Mouse (Mus musculus): ENCODE data around the gene Phtf2. TPM values are rescaled to one million over a fixed set of nuclear protein-coding genes. Genes with fewer than 3 reads are reported as not detected.
"Not testable (repeated sequence)": the region's sequence is repeated elsewhere in the genome, so short reads cannot be mapped to it uniquely, and the experiment has no call there.

Gene Phtf2
- polyA plus RNA-seq, 1 experiment from 2014 or later, result 25.2 TPM

- no peak for DNase-seq (ENCODE audit: low spot score)
Observed at GRCm38 (mm10) chr5:20778274-20778984, 103.5 kb downstream of the Phtf2 start.

GRCm38 (mm10) chr5:20773341-20773740 is 108.6 kb downstream of the Phtf2 start:
- Histone ChIP-seq H3K9me3 (ENCODE audit: control insufficient read depth, low read length) (no peaks in the 10 kb centered on the region), H3K36me3 (ENCODE audit: control insufficient read depth, insufficient read depth, low read length) (peaks cover 3% of the 10 kb centered on the region; the same call in 1 of the 2 replicates), H3K27ac (ENCODE audit: low read depth, low read length) (no peak overlapping the region), H3K9ac (ENCODE audit: low read length) (no peak overlapping the region), H3K27me3 (ENCODE audit: control insufficient read depth, insufficient read depth, low read length) (no peaks in the 10 kb centered on the region), H3K4me1 (replicated peaks; ENCODE audit: control insufficient read depth, insufficient read depth, low read length) (no peaks in the 10 kb centered on the region), H3K4me3 (ENCODE audit: low read depth, low read length) (no peak overlapping the region), H3K4me2 (ENCODE audit: low read depth, low read length, severe bottlenecking) (no peak overlapping the region)
- no peak for DNase-seq (ENCODE audit: low spot score)
- WGBS, result 82% methylated on average over 3 of the region's 3 CpGs
- no peak for ATAC-seq (replicated peaks; ENCODE audit: low FRiP score)

More at GRCm38 (mm10) chr5:20778274-20778984, 103.5 kb downstream of the Phtf2 start:
- Histone ChIP-seq H3K27ac (ENCODE audit: low read depth, low read length) (no peak overlapping the region), H3K4me2 (ENCODE audit: low read depth, low read length, severe bottlenecking) (no peak overlapping the region), H3K4me1 (replicated peaks; ENCODE audit: control insufficient read depth, insufficient read depth, low read length) (no peaks in the 10 kb centered on the region), H3K9ac (ENCODE audit: low read length) (no peak overlapping the region), H3K9me3 (ENCODE audit: control insufficient read depth, low read length) (no peaks in the 10 kb centered on the region), H3K27me3 (ENCODE audit: control insufficient read depth, insufficient read depth, low read length) (no peaks in the 10 kb centered on the region), H3K36me3 (ENCODE audit: control insufficient read depth, insufficient read depth, low read length) (no peaks in the 10 kb centered on the region), H3K4me3 (ENCODE audit: low read depth, low read length) (no peak overlapping the region)
- ATAC-seq (replicated peaks; ENCODE audit: low FRiP score), result no peak
- WGBS, result 90% methylated on average over 8 of the region's 8 CpGs

GRCm38 (mm10) chr5:20765365-20765920 is 116.5 kb downstream of the Phtf2 start:
- Histone ChIP-seq H3K36me3 (ENCODE audit: control insufficient read depth, insufficient read depth, low read length) (no peaks in the 10 kb centered on the region), H3K27me3 (ENCODE audit: control insufficient read depth, insufficient read depth, low read length) (no peaks in the 10 kb centered on the region), H3K27ac (ENCODE audit: low read depth, low read length) (no peak overlapping the region), H3K4me1 (replicated peaks; ENCODE audit: control insufficient read depth, insufficient read depth, low read length) (no peaks in the 10 kb centered on the region), H3K9ac (ENCODE audit: low read length) (no peak overlapping the region), H3K4me3 (ENCODE audit: low read depth, low read length) (no peak overlapping the region), H3K9me3 (ENCODE audit: control insufficient read depth, low read length) (no peaks in the 10 kb centered on the region), H3K4me2 (ENCODE audit: low read depth, low read length, severe bottlenecking) (no peak overlapping the region)
- ATAC-seq (replicated peaks; ENCODE audit: low FRiP score) (no peak), DNase-seq (ENCODE audit: low spot score) (no peak)
- 88% methylated on average over 7 of the region's 7 CpGs for WGBS

GRCm38 (mm10) chr5:20762441-20762840 is 119.5 kb downstream of the Phtf2 start:
- H3K9me3 ChIP-seq (ENCODE audit: control insufficient read depth, low read length); H3K36me3 ChIP-seq (ENCODE audit: control insufficient read depth, insufficient read depth, low read length); H3K9ac ChIP-seq (ENCODE audit: low read length); DNase-seq (ENCODE audit: low spot score); H3K4me2 ChIP-seq (ENCODE audit: low read depth, low read length, severe bottlenecking); H3K27me3 ChIP-seq (ENCODE audit: control insufficient read depth, insufficient read depth, low read length); H3K4me3 ChIP-seq (ENCODE audit: low read depth, low read length); H3K27ac ChIP-seq (ENCODE audit: low read depth, low read length); H3K4me1 ChIP-seq (replicated peaks; ENCODE audit: control insufficient read depth, insufficient read depth, low read length); ATAC-seq (replicated peaks; ENCODE audit: low FRiP score): not testable (repeated sequence)
- WGBS, result 90% methylated on average over 3 of the region's 3 CpGs

- ATAC-seq (replicated peaks; ENCODE audit: low FRiP score) (no peak), DNase-seq (ENCODE audit: low spot score) (no peak)
- Histone ChIP-seq H3K4me3 (ENCODE audit: low read depth, low read length) (no peak overlapping the region), H3K4me2 (ENCODE audit: low read depth, low read length, severe bottlenecking) (no peak overlapping the region), H3K9ac (ENCODE audit: low read length) (no peak overlapping the region), H3K27ac (ENCODE audit: low read depth, low read length) (no peak overlapping the region), H3K36me3 (ENCODE audit: control insufficient read depth, insufficient read depth, low read length) (no peaks in the 10 kb centered on the region), H3K27me3 (ENCODE audit: control insufficient read depth, insufficient read depth, low read length) (no peaks in the 10 kb centered on the region), H3K4me1 (replicated peaks; ENCODE audit: control insufficient read depth, insufficient read depth, low read length) (no peaks in the 10 kb centered on the region), H3K9me3 (ENCODE audit: control insufficient read depth, low read length) (no peaks in the 10 kb centered on the region)
- WGBS, result 92% methylated on average over 12 of the region's 12 CpGs
Observed at GRCm38 (mm10) chr5:20760368-20761162, 121.4 kb downstream of the Phtf2 start.

GRCm38 (mm10) chr5:20759771-20760170 is 122.2 kb downstream of the Phtf2 start:
- WGBS, result 94% methylated on average over 5 of the region's 5 CpGs
- H3K36me3 ChIP-seq (ENCODE audit: control insufficient read depth, insufficient read depth, low read length), result no peaks in the 10 kb centered on the region
- no peak overlapping the region for H3K27ac ChIP-seq (ENCODE audit: low read depth, low read length)
- ATAC-seq (replicated peaks; ENCODE audit: low FRiP score), result no peak
- DNase-seq (ENCODE audit: low spot score), result no peak
- H3K9me3 ChIP-seq (ENCODE audit: control insufficient read depth, low read length), result no peaks in the 10 kb centered on the region
- H3K4me3 ChIP-seq (ENCODE audit: low read depth, low read length), result no peak overlapping the region
- H3K9ac ChIP-seq (ENCODE audit: low read length), result no peak overlapping the region
- H3K4me2 ChIP-seq (ENCODE audit: low read depth, low read length, severe bottlenecking), result no peak overlapping the region
- no peaks in the 10 kb centered on the region for H3K4me1 ChIP-seq (replicated peaks; ENCODE audit: control insufficient read depth, insufficient read depth, low read length)
- H3K27me3 ChIP-seq (ENCODE audit: control insufficient read depth, insufficient read depth, low read length), result no peaks in the 10 kb centered on the region

GRCm38 (mm10) chr5:20753963-20754362 is 128.0 kb downstream of the Phtf2 start:
- H3K9me3 ChIP-seq (ENCODE audit: control insufficient read depth, low read length), result no peaks in the 10 kb centered on the region
- no peaks in the 10 kb centered on the region for H3K27me3 ChIP-seq (ENCODE audit: control insufficient read depth, insufficient read depth, low read length)
- H3K27ac ChIP-seq (ENCODE audit: low read depth, low read length), result no peak overlapping the region
- H3K4me2 ChIP-seq (ENCODE audit: low read depth, low read length, severe bottlenecking), result no peak overlapping the region
- H3K9ac ChIP-seq (ENCODE audit: low read length), result no peak overlapping the region
- ATAC-seq (replicated peaks; ENCODE audit: low FRiP score), result no peak
- H3K36me3 ChIP-seq (ENCODE audit: control insufficient read depth, insufficient read depth, low read length), result no peaks in the 10 kb centered on the region
- no peak overlapping the region for H3K4me3 ChIP-seq (ENCODE audit: low read depth, low read length)
- no peak for DNase-seq (ENCODE audit: low spot score)
- H3K4me1 ChIP-seq (replicated peaks; ENCODE audit: control insufficient read depth, insufficient read depth, low read length), result peaks cover 10% of the 10 kb centered on the region; the same call in 1 of the 2 replicates
- WGBS, result 60% methylated on average over 5 of the region's 5 CpGs

GRCm38 (mm10) chr5:20753096-20753495 is 128.8 kb downstream of the Phtf2 start:
- no peak overlapping the region for H3K9ac ChIP-seq (ENCODE audit: low read length)
- H3K36me3 ChIP-seq (ENCODE audit: control insufficient read depth, insufficient read depth, low read length), result no peaks in the 10 kb centered on the region
- H3K4me3 ChIP-seq (ENCODE audit: low read depth, low read length), result no peak overlapping the region
- H3K27ac ChIP-seq (ENCODE audit: low read depth, low read length), result no peak overlapping the region
- no peaks in the 10 kb centered on the region for H3K9me3 ChIP-seq (ENCODE audit: control insufficient read depth, low read length)
- H3K27me3 ChIP-seq (ENCODE audit: control insufficient read depth, insufficient read depth, low read length), result no peaks in the 10 kb centered on the region
- peaks cover 10% of the 10 kb centered on the region; the same call in 1 of the 2 replicates for H3K4me1 ChIP-seq (replicated peaks; ENCODE audit: control insufficient read depth, insufficient read depth, low read length)
- DNase-seq (ENCODE audit: low spot score), result no peak
- ATAC-seq (replicated peaks; ENCODE audit: low FRiP score), result no peak
- no peak overlapping the region for H3K4me2 ChIP-seq (ENCODE audit: low read depth, low read length, severe bottlenecking)
- 30% methylated on average over 2 of the region's 2 CpGs for WGBS

All from forebrain, embryonic 11.5 days (tissue).